Mouse (Mus musculus): Measurements from ENCODE around the gene Gm17542. TPM values are rescaled to one million over a fixed set of nuclear protein-coding genes. Genes with fewer than 3 reads are reported as not detected.

Gm17542 gene
- polyA plus RNA-seq, 1 experiment from 2014 or later: not detected

DNA sequence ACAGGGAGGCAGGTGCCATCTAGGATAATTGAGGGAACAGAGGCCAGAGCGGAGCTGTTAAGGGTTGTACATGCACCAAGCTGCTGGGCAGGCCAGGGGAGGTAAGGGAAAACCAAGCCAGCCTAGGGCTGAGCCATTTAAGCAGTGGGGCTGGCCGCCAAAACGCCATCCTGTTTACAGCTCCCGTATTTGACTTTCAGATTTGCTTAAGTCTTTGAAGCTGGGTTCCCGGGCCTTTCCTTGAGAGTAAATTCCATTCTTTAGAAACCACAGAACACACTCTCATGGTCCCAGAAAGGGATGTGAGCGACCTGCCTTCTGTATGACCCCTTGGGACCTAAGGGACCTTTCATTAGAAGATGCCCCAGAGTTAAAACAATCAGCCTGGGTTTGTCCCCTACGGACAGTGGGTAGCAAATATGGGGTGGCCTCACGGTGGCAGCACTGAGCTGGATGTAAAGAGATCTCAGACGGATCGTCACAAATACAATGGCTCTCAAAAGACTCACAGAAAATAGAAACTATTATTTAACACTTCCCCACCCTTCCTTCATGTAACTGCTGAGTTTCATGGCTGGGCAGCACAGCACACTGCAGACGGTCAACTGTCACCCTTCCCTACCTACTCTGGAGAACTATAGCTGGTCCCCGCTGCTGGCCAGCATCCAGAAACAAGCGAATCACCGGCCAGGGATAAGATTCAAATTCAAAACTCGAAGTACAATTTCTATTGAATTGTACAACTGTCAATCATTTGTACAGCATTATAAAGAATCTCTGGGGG, 44.5 kb downstream of the Gm17542 start:
- TF ChIP-seq CTCF (IDR thresholded peaks at IDR 0.05; ENCODE audit: low read depth): peak; percentile 80
- H3K4me3 ChIP-seq (ENCODE audit: low read depth, low read length): no peak overlapping the region
- WGBS: 35% methylated on average over 15 of the region's 15 CpGs

DNA sequence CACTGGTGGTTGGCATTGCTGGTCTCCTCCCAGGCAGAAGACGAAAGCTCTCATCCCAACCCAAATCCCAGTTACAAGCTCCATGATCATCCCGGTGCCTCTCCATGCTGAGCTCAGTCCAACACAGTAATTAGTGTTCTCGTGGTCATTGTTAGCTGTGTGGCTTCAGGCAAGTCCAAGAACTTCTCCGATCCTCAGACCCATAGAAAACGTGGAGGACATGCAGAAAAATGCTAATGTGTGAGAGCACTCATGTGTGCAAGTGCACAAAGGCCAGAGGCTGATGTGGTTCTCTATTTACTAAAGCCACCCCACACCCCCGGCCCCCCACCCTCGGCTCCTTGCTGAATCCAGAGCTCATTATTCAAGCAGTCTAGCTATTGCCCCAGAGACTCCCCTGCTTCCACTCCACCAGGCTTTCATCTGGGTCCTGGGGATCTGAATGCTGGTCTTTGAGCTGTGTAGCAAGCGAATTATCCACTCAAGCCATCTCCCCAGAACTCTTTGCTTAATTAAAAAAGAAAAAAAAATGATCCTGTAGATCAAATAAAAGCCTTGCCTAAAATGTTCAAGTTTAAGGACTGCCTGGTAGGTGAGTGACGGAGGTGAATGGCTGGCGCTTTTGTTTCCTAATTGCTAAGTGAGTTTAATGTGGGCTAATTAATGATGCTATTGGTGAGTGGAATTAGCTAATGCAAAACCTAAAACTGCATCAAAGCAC, 45.3 kb downstream of the Gm17542 start:
- H3K27me3 ChIP-seq (replicated peaks; ENCODE audit: control insufficient read depth, insufficient read depth, low read length): no peaks in the 10 kb centered on the region
- H3K4me2 ChIP-seq (replicated peaks; ENCODE audit: low read depth): no peak overlapping the region
- no peak for TF ChIP-seq CTCF (IDR thresholded peaks at IDR 0.05; ENCODE audit: low read depth)
- 77% methylated on average over 10 of the region's 10 CpGs for WGBS
- ATAC-seq: no peak
- H3K4me3 ChIP-seq (ENCODE audit: low read depth, low read length): no peak overlapping the region
- no peak overlapping the region for H3K27ac ChIP-seq (ENCODE audit: low read depth, low read length)
- H3K36me3 ChIP-seq (ENCODE audit: control insufficient read depth, insufficient read depth): no peaks in the 10 kb centered on the region
- H3K9me3 ChIP-seq (ENCODE audit: control insufficient read depth): no peaks in the 10 kb centered on the region
- H3K4me1 ChIP-seq (replicated peaks; ENCODE audit: control insufficient read depth, insufficient read depth, low read length): no peaks in the 10 kb centered on the region
- H3K9ac ChIP-seq (ENCODE audit: low read depth, low read length): no peak overlapping the region

More for the DNA sequence above, 44.5 kb downstream of the Gm17542 start:
- Histone ChIP-seq H3K27ac (ENCODE audit: low read depth, low read length) (no peak overlapping the region), H3K9me3 (ENCODE audit: control insufficient read depth) (no peaks in the 10 kb centered on the region), H3K36me3 (ENCODE audit: control insufficient read depth, insufficient read depth) (no peaks in the 10 kb centered on the region), H3K9ac (ENCODE audit: low read depth, low read length) (no peak overlapping the region), H3K27me3 (replicated peaks; ENCODE audit: control insufficient read depth, insufficient read depth, low read length) (no peaks in the 10 kb centered on the region), H3K4me2 (replicated peaks; ENCODE audit: low read depth) (0 out of 2 replicates have a peak overlapping the region, but pooled peaks have one; percentile 27), H3K4me1 (replicated peaks; ENCODE audit: control insufficient read depth, insufficient read depth, low read length) (no peaks in the 10 kb centered on the region)
- ATAC-seq: no peak

DNA sequence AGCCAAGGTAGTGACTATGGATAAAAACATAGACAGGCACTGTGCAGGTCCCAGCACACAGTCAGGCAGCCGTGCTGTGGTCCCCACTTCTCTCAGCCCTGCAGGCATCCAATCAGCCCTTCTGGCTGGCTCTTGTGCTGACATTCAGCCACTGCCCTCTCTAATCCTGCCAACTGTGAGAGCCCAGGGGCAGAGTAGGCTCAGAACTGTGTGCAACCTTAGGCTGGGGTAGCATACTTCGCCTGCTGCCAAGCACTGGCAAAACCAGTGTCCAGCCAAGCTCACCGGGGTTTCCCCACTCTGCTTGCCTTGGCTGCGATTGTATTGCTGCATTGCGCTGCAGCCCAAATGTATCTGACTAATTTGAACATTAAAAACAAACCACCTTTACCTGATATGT, 54.1 kb downstream of the Gm17542 start:
- ATAC-seq: no peak
- no peak overlapping the region for H3K9ac ChIP-seq (ENCODE audit: low read depth, low read length)
- H3K36me3 ChIP-seq (ENCODE audit: control insufficient read depth, insufficient read depth): no peaks in the 10 kb centered on the region
- H3K27me3 ChIP-seq (replicated peaks; ENCODE audit: control insufficient read depth, insufficient read depth, low read length): no peaks in the 10 kb centered on the region
- WGBS: 85% methylated on average over 5 of the region's 5 CpGs
- no peaks in the 10 kb centered on the region for H3K9me3 ChIP-seq (ENCODE audit: control insufficient read depth)
- H3K4me2 ChIP-seq (replicated peaks; ENCODE audit: low read depth): no peak overlapping the region
- H3K27ac ChIP-seq (ENCODE audit: low read depth, low read length): no peak overlapping the region
- no peak for TF ChIP-seq CTCF (IDR thresholded peaks at IDR 0.05; ENCODE audit: low read depth)
- no peaks in the 10 kb centered on the region for H3K4me1 ChIP-seq (replicated peaks; ENCODE audit: control insufficient read depth, insufficient read depth, low read length)
- no peak overlapping the region for H3K4me3 ChIP-seq (ENCODE audit: low read depth, low read length)

Other genes starting within 250 kb of the Gm17542 start
- 2.5 and 2.6 TPM in 2 replicates for gene Ccdc138, start 220.3 kb downstream of the Gm17542 start, polyA plus RNA-seq (2015; fragmentation: Nextera tagmentation; extraction: Ambion mirVana)
- 0.16 and 0.27 TPM in 2 replicates for gene Edar, start 42.6 kb downstream of the Gm17542 start, polyA plus RNA-seq (2015; fragmentation: Nextera tagmentation; extraction: Ambion mirVana)
- gene Sh3rf3, start 95.1 kb upstream of the Gm17542 start, polyA plus RNA-seq (2015; fragmentation: Nextera tagmentation; extraction: Ambion mirVana): 0.17 and 0.24 TPM in 2 replicates

All from intestine, postnatal 0 days (tissue).